Mouse (Mus musculus): ENCODE results near the gene Rgs1.

The Rgs1 gene

GRCm38 (mm10) chr1:144199538-144199937 lies 49.5 kb downstream of the Rgs1 start:
- DNase-seq (ENCODE audit: extremely low read depth, low read depth, low spot score) = no peak

GRCm38 (mm10) chr1:144197684-144198083 lies 51.4 kb downstream of the Rgs1 start:
- DNase-seq (ENCODE audit: extremely low read depth, low read depth, low spot score) = no peak

All from fat pad, adult 2 months (tissue).